Mouse (Mus musculus) bone marrow, adult 2 months (tissue): ENCODE measurements around the gene Zfp362.

Experiments used
- CTCF ChIP-seq: fragments of 200-500 bp; IDR thresholded peaks from 2 replicates; pipeline ENCODE4 v1.5.1; 2011; ENCODE audit warnings: low read length, control low read depth; ENCODE audit not compliant: control insufficient read depth, insufficient read depth
- POLR2A ChIP-seq: fragments of 200-500 bp; IDR thresholded peaks from 2 replicates; pipeline ENCODE4 v1.6.1; 2011; ENCODE audit warnings: low read depth, mild to moderate bottlenecking, control low read depth, low read length, borderline replicate concordance; ENCODE audit not compliant: control insufficient read depth

DNA sequence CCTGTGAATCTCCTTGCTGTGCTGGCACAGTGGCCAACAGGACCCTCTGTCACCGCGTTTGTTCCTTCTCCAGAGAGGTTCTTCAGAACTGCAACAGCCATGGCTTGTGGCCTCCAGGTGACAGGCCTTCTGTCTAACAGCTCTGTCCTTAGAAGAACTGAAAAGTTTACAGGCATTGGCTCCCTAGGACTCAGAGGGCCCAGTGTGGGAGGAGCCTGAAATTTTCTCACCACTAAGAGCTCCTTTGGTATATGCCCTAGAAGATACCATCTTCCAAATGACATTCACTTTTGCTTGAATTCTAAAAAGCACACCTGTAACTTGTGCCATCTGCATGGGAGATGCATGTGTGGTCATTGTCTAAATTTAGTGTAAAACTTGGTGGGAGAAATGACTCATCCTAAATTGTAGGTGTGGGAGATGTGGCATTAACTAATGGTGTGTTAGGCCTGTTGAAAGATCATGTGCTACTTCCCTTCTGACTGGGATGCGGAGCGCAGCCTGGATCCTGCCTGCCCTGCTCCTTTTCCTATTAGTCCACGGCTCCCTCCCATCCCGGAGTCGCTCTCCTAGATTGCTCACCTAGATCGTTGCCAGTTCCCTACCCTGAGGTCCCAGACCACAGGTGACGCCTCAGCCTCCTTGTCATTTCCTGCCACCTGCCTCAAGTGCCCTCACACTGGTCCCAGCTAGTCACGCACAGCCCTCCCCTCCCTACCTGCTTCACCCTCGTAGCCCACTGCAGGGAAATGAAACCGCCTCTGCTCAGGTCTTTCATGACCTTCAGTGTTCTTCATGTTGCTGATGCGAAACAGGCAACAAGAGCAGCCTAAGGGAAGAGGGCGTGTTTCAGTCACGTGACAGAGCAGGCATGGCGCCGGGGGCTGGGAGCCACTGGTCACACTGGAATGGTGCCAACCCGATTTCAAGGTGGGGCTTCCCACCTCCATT, 70.8 kb downstream of the Zfp362 start:
- TF ChIP-seq CTCF, result no peak
- TF ChIP-seq POLR2A, result no peak
